Mouse (Mus musculus) urinary bladder, adult 2 months (tissue): ENCODE measurements around the gene Sgk1. TPM values are rescaled to one million over a fixed set of nuclear protein-coding genes. Genes with fewer than 3 reads are reported as not detected.

ENCODE experiments used
- DNase-seq: peaks from one replicate; pipeline ENCODE4 v3.0.0; 2022; ENCODE audit warnings: low spot score
- polyA plus RNA-seq: library from polyadenylated mRNA; depleted of rRNA; stranded (reverse); fragments of >200 nt; gene quantifications from 2 replicates; pipeline ENCODE4 v1.2.3, GENCODE M21; 2012

Sgk1 gene
- polyA plus RNA-seq, 1 experiment: 44.5 TPM

DNA sequence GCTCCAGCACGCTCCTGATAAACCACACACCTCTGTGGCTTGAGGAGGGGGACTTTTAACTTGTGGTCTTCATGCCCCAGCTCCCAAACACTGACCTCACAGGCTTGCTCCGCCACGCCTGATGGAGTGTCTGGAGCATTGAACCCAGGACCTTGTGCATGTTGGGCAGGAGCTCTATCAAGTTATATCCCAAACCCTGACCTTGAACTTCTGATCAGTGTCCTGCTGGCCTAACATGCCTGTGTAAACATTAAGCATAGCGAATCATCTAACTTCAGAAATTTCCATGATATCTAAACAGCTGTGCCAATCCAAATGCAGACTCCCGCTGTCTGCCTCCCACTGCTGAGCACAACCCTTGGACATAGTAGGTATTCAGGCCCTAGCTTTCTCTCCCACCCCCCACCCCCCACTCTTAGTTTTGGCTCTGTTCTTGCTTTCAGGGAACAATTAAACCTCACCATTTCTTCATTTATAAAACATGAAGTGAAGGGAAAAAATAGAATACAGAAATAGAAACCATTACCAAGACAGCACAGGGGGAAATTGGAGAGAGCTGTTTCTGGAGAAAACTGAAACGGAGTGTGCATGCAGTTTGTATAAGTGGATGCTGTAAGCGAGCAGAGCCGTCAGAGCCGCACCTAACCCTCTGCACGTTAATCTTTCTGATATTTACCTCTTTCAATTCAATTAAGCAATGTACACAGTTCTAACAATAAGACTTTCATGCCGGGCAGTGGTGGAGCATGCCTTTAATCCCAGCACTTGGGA, 34.5 kb downstream of the Sgk1 start:
- DNase-seq: no peak

DNA sequence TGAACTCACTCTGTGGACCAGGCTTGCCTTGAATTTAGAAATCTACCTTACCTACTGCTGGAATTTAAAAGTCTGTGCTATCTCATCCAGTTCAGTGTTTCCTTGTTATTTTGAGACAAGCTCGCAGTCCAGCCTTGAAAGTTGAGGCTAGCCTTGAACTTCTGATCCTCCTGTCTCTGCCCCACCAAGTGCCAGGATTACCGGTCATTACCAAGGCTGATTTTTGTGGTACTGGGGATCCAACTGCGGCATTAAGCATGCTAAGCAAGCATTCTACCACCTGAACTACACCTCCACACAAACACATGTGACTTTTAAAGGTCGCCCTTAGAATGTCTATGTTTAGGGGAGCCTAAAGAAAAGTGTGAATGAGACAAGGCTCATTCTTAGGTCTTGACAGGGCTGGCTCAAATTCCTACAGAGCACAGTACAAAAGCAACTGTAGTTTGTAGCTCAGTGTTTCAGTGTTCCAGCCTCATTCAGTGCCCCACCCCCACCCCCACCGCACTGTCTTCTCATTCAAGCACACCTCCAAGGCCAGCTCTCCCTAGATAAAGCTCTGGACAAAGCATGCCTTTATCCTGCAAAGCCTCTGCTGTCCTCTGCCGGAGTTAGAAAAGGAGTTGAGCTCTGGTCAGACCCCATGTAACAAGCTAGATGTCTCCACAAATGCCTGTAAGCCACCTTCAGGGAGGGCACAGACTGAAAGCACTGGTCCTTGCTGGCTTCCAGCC, 36.2 kb downstream of the Sgk1 start:
- DNase-seq: no peak

DNA sequence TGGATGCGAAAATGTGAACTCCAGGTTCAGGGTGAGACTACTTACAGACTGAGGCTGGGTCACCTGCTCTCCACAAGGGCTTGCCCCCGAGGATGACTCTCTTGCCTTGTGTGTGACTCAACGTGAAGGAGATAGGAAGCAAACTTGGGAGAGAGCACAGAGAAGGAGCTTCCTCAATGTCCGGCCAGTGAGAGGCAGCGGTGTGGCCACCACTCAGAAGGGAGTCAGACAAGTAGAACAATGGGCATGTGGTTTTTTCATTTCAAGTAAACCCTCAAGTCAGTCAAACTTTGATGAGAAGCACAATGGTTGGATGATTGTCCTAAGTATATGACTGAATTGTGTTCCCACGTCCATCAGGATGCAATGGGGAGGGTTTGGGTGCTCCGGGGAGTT, 36.8 kb downstream of the Sgk1 start:
- no peak for DNase-seq

DNA sequence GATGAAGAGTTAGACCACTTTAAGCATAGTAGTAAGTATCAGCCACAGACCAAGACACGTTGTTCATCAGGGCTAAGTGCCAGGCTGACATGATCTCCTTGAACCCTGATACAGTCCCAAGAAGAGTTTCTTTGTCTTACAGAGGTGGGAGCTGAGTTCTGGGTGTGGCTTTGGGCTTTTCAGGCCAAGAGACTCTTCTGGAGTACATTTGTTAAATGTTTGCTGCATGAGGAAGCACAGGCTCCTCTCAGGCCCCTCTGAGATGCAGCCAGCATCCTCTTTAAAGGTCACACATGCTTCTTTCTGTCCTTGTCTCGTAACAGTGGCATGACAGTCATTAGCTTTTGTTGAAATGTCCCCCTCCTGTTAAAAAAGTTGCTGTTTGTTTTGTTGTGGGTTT, 38.6 kb downstream of the Sgk1 start:
- DNase-seq: no peak

DNA sequence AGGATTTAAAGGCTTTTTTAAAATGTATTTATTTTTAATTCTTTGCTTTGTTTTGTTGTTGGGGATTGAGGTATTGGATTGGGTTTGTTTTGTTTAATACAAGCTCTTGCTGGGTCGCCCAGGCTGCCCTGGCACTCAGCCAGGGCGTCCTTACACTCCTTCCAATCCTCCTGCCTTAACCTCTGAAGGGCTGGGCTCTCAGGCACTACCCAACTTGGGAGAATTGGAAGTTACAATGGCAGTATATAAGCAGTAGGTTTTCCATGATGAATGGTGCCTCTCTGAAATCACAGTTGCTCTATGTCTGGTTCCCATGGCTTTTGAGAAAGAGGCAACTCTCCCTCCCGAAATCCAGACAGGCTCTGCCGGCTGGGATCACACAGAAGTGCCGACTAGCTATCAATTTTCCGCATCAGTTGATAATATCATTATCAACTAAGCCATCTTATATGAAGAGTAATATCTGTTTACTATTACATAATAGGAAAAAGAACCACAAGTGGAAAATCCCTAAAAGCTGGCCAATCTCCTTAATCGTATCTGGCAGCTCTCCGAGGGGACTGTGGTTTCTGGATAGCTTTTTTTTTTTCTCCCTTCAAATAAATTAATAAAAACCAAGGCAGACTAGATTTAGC, 40.8 kb downstream of the Sgk1 start:
- DNase-seq: no peak

DNA sequence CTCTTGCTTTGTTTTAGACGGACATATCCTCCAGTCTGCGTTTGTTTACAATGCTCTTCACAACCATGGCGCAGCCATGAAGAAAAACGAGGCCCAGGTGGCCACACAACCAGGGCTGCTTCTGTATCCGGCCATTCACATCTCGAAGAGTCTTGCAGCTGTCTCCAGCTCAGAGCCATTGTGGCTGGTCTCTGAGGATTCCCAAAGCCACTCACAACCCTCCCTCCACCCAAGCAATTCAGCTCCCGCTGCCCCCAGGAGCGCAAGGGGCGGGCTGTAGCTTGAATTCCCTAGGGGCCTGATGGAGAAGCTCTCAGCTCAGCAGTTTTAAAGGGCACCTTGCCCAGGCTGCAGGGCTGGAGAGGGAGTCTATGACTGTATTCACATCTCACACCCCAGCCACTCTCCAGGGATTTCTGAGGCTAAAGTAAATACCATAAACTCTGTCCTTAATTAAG, 41.5 kb downstream of the Sgk1 start:
- no peak for DNase-seq

DNA sequence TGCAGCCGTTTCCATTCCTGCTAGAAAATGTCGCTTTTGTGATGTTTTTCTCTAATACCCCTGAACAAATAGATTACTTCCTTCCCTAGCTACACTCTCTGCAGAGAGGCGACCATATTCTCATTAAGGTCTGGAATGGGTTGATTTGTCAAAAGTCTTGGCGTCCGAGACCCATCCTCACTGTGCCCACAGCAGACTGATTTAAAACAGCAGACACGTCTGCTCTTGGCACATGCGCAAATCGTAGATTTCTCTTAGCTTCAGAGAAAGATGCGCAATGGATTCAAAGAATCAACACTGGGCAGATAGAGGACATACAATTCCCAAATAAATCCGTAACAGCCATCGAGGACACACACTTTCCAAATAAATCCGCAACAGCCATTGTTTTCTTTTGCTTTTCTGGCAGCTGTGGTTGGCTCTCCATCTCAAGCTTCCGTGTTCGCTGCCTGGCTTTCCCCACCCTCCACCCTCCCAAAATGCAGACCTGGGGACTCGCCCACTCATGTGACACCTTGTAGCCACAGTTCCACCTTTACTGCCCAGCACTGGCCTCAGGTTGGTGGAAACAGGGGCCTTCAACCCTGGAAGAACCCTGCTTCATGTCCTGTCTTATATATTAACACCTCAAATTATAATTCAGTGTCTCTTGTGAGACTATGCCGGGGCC, 42.2 kb downstream of the Sgk1 start:
- no peak for DNase-seq

DNA sequence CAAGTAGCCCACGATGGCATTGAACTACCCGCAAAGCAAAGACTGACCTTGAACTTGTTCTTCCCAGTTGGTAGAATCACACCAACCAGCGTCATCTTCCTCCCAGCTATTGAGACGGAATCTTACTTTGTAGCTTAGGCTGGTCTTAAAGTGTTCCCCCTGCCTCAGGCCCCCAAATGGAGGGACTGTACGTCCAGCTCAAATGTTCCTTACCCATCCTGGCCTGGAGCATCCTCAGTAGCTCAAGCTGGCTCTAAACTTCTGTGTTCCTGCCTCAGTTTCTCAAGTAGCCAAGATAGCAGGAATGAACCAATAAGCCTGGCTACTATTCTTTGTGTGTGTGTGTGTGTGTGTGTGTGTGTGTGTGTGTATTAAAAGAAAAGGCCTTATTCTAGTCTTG, 45.0 kb downstream of the Sgk1 start:
- DNase-seq: no peak

DNA sequence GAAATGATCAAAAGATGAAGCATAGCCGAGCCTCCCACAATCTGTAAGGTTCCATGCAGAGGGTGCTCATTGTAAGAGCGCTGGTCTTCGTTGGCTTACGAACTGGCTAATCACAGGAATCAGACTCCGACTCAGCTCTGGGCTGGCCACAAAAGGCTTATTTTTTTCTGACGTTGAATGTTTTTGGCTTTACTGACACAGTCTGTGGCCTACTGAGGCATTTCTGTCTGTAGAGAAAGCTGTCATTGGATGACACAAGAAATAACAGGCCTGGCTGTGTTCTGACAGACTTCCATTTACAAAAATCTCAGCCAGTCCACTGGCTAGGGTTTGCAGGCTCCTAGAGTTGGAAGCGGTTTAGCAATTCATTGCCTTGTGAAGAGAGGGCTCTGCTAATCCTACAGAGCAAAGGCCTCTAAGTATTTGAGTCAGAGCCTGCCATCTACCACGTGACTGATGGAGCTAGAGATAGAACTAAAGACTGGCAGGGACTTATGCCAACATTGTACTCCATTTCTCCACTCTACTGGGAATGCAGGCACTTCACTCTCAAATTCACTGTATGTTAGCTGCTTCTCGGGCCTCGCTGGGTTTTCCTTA, 48.9 kb downstream of the Sgk1 start:
- no peak for DNase-seq

DNA sequence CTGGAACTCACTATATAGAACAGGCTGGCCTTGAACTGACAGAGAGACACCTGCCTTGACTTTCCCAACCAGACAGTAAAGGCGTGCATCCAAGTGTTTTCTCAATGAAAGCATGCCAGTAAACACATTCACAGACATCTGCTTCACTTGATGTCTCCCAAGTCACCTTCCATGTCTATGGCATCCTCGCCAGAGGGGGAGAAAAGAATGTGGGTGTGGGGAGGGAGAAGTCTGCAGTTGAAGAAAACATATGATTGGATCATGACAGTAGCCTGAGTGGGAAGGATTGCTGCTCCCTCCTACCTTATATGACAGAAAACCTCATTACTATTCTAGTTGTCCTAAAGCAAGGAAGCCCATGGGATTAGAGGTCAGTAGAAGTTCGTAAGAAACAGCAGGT, 50.8 kb downstream of the Sgk1 start:
- no peak for DNase-seq

DNA sequence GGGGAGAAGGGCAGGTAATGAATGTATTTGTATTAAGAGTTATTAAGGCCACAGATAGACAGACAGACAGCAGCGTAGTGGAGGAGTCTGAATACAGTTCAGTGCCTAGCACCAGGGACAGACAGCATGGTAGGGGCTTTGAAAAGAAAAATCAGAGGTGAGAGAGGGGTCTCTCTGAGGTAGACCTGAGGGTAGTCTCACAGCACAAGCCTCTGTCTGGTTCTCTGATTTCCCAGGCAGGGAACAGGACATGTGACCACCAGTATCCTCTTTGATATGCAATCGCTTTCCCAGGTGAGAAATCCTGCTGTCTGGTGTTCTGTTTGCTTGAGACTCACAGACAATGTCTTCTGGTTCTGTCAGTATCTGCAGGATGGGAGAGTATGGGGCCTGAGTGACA, 52.8 kb downstream of the Sgk1 start:
- no peak for DNase-seq

DNA sequence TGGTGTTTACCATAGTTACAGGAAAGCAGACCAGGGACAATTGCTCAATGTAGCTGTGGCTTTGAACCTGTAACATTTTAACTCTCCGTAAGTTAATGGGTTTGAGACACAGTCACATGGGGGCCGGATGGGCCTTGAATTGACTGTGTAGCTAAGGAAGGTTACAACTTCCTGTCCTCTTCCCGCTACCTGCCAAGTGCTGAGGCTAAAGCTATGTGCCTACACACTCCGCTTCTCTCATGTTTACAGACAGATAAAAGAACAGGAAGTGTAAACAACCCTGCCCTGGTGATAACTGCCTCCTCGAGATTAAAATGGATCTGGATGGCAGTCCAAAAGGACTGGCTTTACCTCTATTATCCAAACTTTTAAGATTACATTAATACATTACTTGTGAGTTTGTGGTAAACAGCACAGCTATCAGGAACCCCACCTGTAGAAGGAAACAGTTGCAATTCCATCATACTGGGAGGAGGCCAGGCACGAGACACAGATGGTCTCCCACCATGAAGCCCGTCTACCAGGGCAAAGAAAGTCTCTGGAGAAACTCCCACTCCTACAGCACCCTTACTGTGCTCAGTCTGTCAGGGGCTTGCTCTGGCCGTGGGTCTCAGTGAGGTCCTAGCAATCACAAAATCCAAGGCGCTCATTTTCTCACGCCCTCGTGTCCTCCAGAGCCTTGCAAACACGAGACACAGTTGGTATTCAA, 54.7 kb downstream of the Sgk1 start:
- no peak for DNase-seq

DNA sequence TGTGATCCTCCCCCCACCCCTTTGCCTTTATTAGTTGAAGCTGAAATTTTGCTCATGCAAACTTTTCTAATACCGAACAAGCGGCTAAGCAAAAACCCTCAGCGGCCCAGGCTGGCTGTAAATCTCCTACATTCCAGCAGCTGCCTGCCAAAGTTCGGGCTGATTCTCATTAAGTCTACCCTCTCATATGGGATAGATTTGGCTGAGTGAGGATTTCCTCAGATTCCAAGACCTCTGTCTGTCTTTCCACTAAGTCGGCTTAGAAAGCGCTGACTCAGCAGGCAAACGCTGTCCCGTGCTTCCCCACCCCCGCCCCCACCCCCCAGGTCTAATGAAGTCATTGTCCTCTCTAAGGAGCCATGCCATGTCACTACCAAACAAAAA, 55.2 kb downstream of the Sgk1 start:
- DNase-seq: no peak

DNA sequence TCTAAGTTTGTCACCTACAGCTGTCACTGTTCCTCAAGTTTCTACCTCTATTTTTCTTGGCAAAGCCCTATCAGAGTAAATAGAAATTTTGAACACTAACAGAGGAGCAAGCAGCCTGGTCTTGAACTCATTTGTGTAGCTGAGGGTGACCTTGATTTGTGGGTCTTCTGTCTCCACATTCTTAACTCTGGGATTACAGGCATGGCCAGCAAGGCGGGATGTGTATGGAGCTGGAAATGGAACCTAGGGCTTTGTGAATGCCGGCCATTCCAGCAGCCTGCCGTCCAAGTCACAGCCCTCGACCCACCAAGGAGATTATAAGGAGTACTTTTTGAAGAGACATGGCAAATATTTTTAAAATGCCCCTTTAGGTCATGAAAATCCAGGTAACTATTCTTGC, 56.2 kb downstream of the Sgk1 start:
- DNase-seq: no peak

DNA sequence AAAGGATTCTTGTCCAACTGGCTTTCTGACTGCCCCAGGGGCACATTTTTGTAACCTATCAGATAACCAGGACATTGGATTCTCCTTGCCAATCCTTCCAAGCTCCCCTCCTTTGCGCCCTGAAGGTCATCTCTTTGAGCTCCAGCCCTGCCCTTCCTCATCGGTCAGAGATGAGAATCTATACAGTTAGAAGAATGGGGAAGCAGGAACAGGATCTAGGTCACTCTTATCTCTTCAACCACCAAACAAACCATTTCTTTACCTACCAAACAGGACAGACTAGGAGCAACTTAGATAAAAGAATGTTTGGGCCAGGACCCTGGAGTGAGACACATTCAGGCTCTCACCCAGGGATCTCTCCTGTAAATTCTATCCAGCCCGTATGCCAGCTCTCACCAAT, 59.3 kb downstream of the Sgk1 start:
- no peak for DNase-seq

DNA sequence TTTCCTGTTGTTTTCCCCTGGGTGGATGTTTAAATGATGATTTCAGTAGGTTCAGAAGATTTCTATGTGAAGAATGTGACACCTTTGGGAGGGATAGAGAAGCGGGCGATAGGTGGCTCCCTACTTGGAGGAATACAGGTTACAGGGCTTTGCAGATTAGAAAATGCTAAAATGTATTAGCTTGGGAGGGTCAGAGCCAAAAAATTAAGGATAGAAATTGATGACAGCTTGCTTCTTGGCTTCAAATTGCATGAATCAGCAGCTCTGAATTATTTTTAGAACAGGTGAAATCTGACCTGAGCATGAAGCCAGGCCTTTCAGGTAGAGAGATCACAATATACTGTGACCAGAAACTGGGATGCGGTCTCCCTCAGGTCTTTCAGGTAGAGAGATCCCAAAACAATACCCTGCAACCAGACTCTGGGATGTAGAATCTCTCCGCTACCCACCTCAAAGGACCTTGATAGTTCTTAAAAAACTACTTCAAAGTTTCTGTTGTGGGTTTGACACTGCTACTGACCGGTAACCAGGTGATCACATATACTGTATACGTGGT, 61.2 kb downstream of the Sgk1 start:
- no peak for DNase-seq

DNA sequence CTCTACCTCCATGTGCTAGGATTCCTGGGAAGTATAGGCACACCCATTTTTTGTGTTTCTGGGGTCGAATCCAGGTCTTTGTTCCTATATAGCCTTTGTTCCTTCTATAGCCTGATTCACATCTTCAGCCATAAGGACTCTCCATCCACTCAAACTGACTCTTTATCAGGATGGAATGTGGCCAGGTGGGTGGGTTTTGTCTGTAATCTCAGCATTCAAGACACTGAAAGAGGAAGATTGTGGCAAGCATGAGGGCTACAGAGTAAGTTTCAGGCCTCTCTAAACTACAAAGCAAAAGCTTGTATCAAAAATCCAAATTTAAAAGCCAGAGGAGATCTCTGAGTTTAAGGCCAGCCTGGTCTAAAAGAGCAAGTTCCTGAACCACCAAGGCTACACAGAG, 63.2 kb downstream of the Sgk1 start:
- DNase-seq: no peak

DNA sequence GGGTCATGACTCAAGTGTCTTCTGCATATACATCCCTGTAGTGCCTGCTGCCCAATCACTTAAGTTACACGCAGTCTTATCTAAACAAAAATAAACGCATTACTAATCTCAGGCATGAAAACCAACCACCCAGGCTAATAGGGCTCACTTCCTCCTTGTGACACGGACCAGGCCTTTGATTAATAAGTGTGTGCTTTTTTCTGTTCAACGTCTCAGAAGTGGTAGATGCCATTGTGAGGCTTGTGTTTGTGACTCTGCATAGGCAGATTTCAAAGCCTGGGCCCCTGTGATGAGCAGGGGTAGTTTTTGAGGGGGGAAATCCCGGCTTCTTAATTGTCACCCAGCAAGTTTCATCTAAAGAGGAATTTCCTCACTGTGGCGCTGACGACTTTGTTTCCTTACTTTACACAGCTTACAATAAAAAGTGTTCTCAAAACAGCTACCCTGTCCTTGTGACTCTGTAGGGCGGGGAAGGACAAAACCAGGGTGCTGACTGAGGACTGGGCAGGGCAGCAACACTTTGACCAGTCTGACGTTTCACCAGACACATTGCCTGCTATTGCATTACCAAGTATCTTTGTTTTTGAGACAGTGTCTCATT, 64.9 kb downstream of the Sgk1 start:
- DNase-seq: no peak

DNA sequence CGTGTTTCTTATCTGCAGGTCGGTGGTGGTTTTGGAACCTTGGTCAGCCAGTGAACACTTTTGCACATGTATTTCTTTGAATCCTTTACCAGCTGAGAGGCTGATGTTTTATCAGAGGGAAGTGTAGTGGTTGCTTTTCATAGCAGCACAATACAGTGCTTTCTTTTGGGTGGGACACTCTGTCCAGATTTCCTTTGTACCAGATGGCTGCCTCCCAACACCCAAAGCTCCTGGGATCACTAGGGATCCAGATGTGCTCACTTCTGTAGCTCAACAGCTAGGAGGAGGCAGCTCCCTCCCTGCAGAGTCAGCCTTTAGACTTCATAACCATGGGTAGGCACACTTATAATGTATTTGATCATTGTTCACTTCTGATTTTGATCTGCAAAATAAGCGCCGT, 70.5 kb downstream of the Sgk1 start:
- DNase-seq: no peak

DNA sequence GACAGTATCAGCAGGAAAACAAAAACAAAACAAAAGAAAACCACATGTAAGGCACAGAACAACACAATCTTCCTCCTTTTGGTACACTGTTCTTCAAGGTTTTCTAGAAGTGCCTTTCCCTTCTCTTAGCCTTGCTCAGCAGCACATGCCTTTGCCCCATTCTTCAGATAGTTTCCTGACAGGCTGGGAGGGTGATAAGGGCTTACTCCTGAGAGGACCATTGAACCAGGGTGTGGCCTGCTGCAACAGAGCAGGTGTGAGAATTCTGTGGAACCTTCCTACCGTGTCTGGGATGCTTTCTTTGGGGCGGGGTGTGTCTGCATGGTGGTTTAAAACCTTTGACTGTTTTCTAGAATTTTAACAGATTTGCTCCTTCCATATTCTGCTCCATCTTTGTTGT, 79.1 kb downstream of the Sgk1 start:
- DNase-seq: no peak

DNA sequence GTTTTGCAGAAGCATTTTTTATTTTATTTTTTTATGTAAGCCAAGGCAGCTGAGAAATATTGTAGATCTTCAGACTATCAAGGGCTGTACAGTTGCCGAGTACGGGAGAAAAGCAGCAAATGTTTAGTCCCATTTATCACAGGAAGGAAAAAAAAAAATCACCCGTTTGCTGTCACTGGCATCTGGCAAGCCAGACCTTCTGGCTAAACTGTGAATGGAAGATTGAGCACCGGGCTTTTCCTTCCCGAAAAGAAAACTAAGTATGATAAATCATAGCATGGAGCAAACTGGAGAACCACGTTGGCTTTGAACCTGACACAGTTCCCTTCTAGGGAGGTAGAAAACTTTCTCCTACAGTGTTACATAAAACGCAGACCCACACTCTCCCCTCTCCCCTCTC, 81.0 kb downstream of the Sgk1 start:
- DNase-seq: no peak
